Mouse (Mus musculus) lung, embryonic 14.5 days (tissue): ENCODE measurements around the gene Ppp4r1. TPM values are rescaled to one million over a fixed set of nuclear protein-coding genes. Genes with fewer than 3 reads are reported as not detected.

ENCODE experiments used
- ATAC-seq: fragments of 200-750 bp; cut with Nextera tagmentation; 2 replicates; pipeline ENCODE4 v1.8.0; 2017; ENCODE audit warnings: mild to moderate bottlenecking, moderate TSS enrichment, moderate library complexity; ENCODE audit not compliant: insufficient read depth
- DNase-seq: peaks from one replicate; pipeline ENCODE4 v3.0.0-alpha.2; 2015
- H3K27ac ChIP-seq: fragments of 300-500 bp; sonication (generic); 2 replicates; pipeline ENCODE4 v1.5.1; 2014; ENCODE audit warnings: low read depth, mild to moderate bottlenecking, moderate library complexity
- H3K27me3 ChIP-seq: fragments of 300-500 bp; sonication (generic); 2 replicates; pipeline ENCODE4 v1.6.1; 2014; ENCODE audit warnings: low read length, control low read depth; ENCODE audit not compliant: insufficient read depth
- H3K36me3 ChIP-seq: fragments of 300-500 bp; sonication (generic); 2 replicates; pipeline ENCODE4 v1.6.1; 2014; ENCODE audit warnings: control low read depth; ENCODE audit not compliant: insufficient read depth
- H3K4me1 ChIP-seq: fragments of 300-500 bp; sonication (generic); 2 replicates; pipeline ENCODE4 v1.6.1; 2014; ENCODE audit warnings: antibody characterized with exemption, control low read depth; ENCODE audit not compliant: insufficient read depth
- H3K4me2 ChIP-seq: fragments of 300-500 bp; sonication (generic); 2 replicates; pipeline ENCODE4 v1.6.1; 2014; ENCODE audit warnings: mild to moderate bottlenecking
- H3K4me3 ChIP-seq: fragments of 300-500 bp; sonication (generic); 2 replicates; pipeline ENCODE4 v1.5.1; 2014; ENCODE audit warnings: low read depth, low read length
- H3K9ac ChIP-seq: fragments of 300-500 bp; sonication (generic); 2 replicates; pipeline ENCODE4 v1.6.1; 2014
- H3K9me3 ChIP-seq: fragments of 300-500 bp; sonication (generic); 2 replicates; pipeline ENCODE4 v1.6.1; 2016; ENCODE audit warnings: low read depth, low read length, control low read depth
- CTCF ChIP-seq: IDR thresholded peaks from 2 replicates; pipeline ENCODE4 v1.5.1; 2016; ENCODE audit warnings: antibody characterized with exemption, low read depth
- WGBS: fragments of 180-500 bp; shearing (Covaris S2); extraction: QIAGEN DNeasy Blood & Tissue Kit; methylation state at CpG from one replicate; pipeline ENCODE4 v1.1.7; 2014; 5-methylcytosine and 5-hydroxymethylcytosine counted together
- polyA plus RNA-seq: library from polyadenylated mRNA; unstranded; fragments of >200 nt; fragmentation: Nextera tagmentation; extraction: Ambion mirVana; gene quantifications from 2 replicates; pipeline ENCODE4 v1.2.1, GENCODE M21; 2014

Ppp4r1 gene
- polyA plus RNA-seq, 1 experiment from 2014 or later = 50.6 TPM

DNA sequence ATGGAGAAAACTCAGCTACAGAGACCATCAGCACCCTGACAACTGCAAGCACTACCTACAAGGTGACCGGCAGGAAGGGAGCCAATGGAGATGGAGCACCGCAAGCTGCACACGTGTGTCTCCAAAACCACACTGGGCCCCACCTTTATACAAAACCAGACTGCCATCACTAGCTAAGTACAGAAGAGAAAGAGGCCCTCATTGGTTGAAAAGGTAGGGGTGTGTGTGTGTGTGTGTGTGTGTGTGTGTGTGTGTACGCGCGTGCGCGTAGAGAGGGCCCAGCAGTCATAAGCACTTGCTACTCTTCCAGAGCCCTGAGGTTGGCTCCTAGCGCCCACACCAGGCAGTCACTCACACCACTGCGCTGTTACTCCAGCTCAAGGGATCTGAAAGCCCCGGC lies 91.5 kb downstream of the Ppp4r1 start:
- no peak overlapping the region for H3K9ac ChIP-seq
- WGBS = 90% methylated on average over 11 of the region's 11 CpGs
- H3K4me3 ChIP-seq = no peak overlapping the region

DNA sequence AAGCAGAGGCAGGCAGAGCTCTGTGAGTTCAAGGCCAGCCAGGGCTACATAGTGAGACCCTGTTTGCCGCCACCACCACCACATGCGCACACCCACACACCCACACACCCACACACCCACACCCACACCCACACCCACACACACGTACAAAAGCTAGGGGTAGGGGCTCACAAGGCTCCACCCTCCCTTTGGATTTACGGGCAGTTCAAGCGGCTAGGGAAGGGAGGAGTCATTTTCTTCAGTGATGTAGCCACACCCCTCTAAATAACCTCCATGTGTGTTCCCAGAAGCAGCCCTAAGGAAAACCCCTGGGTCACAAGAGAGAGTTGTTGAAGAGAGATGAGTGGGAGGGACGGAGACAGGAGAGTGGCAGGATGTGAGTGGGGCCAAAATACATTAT lies 94.7 kb downstream of the Ppp4r1 start:
- no peak for DNase-seq
- H3K9ac ChIP-seq = no peak overlapping the region
- no peaks in the 10 kb centered on the region for H3K27me3 ChIP-seq
- TF ChIP-seq CTCF = no peak
- H3K9me3 ChIP-seq = no peaks in the 10 kb centered on the region
- H3K4me3 ChIP-seq = no peak overlapping the region
- 62% methylated on average over 6 of the region's 6 CpGs for whole genome bisulfite sequencing
- ATAC-seq = no peak
- no peaks in the 10 kb centered on the region for H3K4me1 ChIP-seq
- no peak overlapping the region for H3K27ac ChIP-seq
- H3K4me2 ChIP-seq = no peak overlapping the region
- no peaks in the 10 kb centered on the region for H3K36me3 ChIP-seq

More for the DNA sequence above, 91.5 kb downstream of the Ppp4r1 start:
- Histone ChIP-seq H3K27me3 (no peaks in the 10 kb centered on the region), H3K27ac (no peak overlapping the region), H3K36me3 (no peaks in the 10 kb centered on the region), H3K4me1 (0 out of 2 replicates have a peak, but pooled peaks cover 5% of the 10 kb centered on the region), H3K9me3 (no peaks in the 10 kb centered on the region), H3K4me2 (no peak overlapping the region)
- DNase-seq (no peak), ATAC-seq (no peak)
- no peak for TF ChIP-seq CTCF

DNA sequence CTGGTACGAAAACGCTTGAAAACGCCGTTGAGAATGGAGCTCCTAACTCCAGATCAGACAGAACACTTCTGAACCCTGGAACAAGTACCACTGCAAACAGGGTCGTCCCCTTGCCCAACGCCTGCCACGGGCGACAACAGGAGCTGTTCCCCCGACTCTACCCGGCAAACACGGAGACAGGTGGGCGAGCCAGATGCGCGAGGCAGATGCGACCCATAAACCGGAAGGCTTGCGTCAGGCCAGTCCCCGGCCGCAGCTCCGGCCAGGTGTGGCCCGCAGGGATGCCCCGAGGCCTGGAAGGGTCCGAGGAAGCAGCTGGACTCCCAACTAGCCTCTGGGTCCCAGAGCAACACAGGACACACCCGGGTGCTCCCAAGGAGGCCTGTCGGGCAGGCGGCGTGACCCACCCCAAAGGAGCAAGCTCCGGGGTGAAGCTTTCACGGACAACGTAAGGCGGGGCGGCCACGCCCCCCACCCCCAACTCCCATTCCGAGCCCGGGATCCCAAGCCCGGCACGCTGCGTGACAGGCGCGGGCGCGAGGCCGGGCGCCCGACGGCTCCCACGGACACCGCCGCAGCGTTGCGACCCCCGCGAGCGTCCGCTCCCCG lies 101.8 kb downstream of the Ppp4r1 start:
- Histone ChIP-seq H3K9me3 (no peaks in the 10 kb centered on the region), H3K27ac (peak overlapping the region; percentile 97), H3K4me2 (peak overlapping the region; percentile 81), H3K4me1 (peaks cover 10% of the 10 kb centered on the region), H3K27me3 (no peaks in the 10 kb centered on the region), H3K36me3 (no peaks in the 10 kb centered on the region), H3K9ac (peak overlapping the region; percentile 84), H3K4me3 (peak overlapping the region; percentile 97)
- ATAC-seq = peak; percentile 29
- TF ChIP-seq CTCF = no peak
- under 1% methylated on average over 56 of the region's 56 CpGs for WGBS
- DNase-seq = no peak

DNA sequence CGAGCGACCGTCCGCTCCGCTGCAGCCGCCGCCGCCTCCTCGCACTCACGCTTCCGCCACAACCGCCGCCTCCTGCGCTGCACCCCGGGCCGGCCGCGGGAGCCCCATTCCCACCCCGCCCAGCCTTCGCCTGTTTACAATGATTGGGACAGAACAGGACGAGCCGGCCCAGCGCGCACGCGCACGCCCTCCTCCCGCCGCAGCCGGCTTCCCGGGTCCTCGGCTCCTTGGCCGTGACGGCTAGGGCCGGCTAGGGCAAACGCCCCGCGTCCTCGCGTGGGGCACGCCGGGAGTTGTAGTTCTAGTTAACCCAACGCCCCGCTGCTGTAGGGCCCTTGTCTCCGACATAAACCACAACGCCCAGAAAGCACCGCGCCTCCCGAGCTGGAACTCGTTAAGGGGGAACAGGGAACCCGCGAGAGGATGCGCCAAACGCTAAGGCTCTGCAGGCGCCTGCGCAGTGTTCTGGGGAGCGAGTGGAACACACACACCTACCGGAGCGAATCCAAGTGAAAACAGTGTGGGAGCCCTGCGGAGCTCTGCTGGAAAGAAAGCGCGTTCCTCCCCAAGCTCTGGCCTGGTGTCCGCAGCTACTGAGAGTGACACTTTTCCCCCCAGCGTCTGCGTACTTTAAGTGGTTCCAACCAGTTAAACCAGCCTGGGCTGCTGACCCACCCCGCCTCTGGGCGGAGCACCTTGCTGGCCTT lies 102.5 kb downstream of the Ppp4r1 start:
- Histone ChIP-seq H3K9ac (peak overlapping the region; percentile 84), H3K9me3 (no peaks in the 10 kb centered on the region), H3K27me3 (no peaks in the 10 kb centered on the region), H3K4me3 (peak overlapping the region; percentile 97), H3K4me1 (peaks cover 10% of the 10 kb centered on the region), H3K36me3 (no peaks in the 10 kb centered on the region), H3K27ac (peak overlapping the region; percentile 97), H3K4me2 (peak overlapping the region; percentile 81)
- DNase-seq = peak; percentile 100
- whole genome bisulfite sequencing = under 1% methylated on average over 67 of the region's 67 CpGs
- peak; percentile 99 for ATAC-seq
- 0 out of 2 replicates have a peak, but pooled peaks have one; percentile 24 for TF ChIP-seq CTCF

DNA sequence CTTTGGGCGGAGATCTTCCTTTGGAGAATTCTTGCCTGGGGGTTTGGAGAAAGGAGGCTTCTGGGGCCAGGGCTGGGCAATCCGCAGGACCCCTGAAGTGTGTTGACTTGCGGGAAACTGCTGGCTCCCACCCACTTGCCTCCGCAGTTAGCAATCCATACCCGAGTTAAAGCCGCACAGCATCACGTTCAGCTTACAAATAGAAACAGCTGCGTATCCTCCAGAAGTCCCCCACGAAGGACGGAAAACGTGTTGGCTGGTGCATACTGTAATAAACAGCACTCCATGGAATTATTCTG lies 103.0 kb downstream of the Ppp4r1 start:
- no peaks in the 10 kb centered on the region for H3K36me3 ChIP-seq
- H3K4me1 ChIP-seq = peaks cover 10% of the 10 kb centered on the region
- peak overlapping the region; percentile 81 for H3K4me2 ChIP-seq
- H3K9me3 ChIP-seq = no peaks in the 10 kb centered on the region
- peak overlapping the region; percentile 84 for H3K9ac ChIP-seq
- no peak for TF ChIP-seq CTCF
- no peak for ATAC-seq
- no peaks in the 10 kb centered on the region for H3K27me3 ChIP-seq
- WGBS = 0% methylated on average over 11 of the region's 11 CpGs
- no peak for DNase-seq
- peak overlapping the region; percentile 97 for H3K27ac ChIP-seq
- peak overlapping the region; percentile 97 for H3K4me3 ChIP-seq

DNA sequence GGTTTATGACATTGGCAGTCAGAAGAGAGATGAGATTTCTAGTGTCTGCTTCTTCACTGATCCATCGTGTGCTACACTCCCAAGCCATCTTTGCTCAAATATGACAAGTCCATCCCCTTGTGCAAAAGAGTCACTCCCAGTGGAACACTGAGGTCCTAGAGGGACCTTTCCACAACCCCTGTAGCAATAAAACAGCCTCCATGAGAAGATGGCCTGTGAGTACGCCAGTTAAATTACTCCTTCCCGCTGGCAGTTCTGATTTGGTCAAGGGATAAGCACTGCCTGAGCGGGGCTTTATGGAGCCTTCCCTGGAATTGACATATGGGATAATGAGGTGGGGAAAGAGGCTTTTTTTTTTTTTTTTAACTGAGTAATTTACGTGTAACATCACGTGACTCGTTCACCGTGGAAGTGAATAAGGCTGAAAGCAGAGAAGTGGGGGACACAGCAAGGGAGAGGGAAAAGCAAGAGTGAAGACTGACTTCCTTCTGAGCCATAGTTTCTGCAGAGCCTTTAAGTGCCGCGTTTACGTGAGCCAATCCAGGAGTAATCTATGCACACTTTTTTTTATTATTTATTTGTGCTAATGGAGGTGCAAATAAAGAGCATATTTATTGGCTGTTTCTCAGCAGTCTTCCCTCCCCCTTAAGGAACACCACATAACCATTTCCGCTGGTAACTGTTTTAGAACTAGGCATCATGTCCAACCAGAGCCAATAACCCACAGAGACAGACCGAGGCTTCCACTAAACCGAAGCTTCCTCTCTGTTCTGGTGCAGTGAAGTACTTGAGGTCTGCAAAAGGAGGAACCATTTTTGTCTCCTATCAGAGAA lies 103.5 kb downstream of the Ppp4r1 start, which contains the start of gene Ralbp1:
Gene Ralbp1, minus strand, starts transcription at position 102 of the 833 bp plus-strand sequence.
- H3K9ac ChIP-seq = peak within 1 kb of the TSS; percentile 84
- no peaks in the 10 kb centered on the region for H3K27me3 ChIP-seq
- DNase-seq (peak; percentile 50), ATAC-seq (no peak)
- no peaks in the 10 kb centered on the region for H3K9me3 ChIP-seq
- 9% methylated on average over 14 of the region's 14 CpGs for WGBS
- peak within 1 kb of the TSS; percentile 97 for H3K4me3 ChIP-seq
- peaks cover 10% of the 10 kb centered on the region for H3K4me1 ChIP-seq
- H3K27ac ChIP-seq = peak within 1 kb of the TSS; percentile 97
- peak within 1 kb of the TSS; percentile 81 for H3K4me2 ChIP-seq
- TF ChIP-seq CTCF = no peak
- H3K36me3 ChIP-seq = no peaks in the 10 kb centered on the region
